Mouse (Mus musculus) ES-Bruce4 (cell line): ENCODE results near the gene Rab31.

ENCODE experiments used
- CTCF ChIP-seq: IDR thresholded peaks from one replicate; pipeline ENCODE4 v1.8.1; 2011; ENCODE audit warnings: low read depth, low read length
- POLR2A ChIP-seq: IDR thresholded peaks from one replicate; pipeline ENCODE4 v1.8.1; 2011; ENCODE audit warnings: low read length; ENCODE audit not compliant: insufficient read depth

- TF ChIP-seq CTCF (no peak), POLR2A (no peak)
Measured at GRCm38 (mm10) chr17:65714060-65714459, 58.5 kb downstream of the Rab31 start.
